Mouse (Mus musculus) spleen, adult 2 months (tissue): Measurements from ENCODE around the gene Osbp2.

Experiments used
- CTCF ChIP-seq: fragments of 200-500 bp; IDR thresholded peaks from 2 replicates; pipeline ENCODE4 v1.5.1; 2011; ENCODE audit warnings: mild to moderate bottlenecking, inconsistent platforms; ENCODE audit not compliant: insufficient read depth, insufficient read length, insufficient replicate concordance; ENCODE audit errors: extremely low read depth
- POLR2A ChIP-seq: fragments of 200-500 bp; IDR thresholded peaks from 2 replicates; pipeline ENCODE4 v1.6.1; 2011; ENCODE audit warnings: low read depth, low read length, inconsistent platforms

GRCm38 (mm10) chr11:3834421-3835098, 29.1 kb downstream of the Osbp2 start:
- TF ChIP-seq POLR2A, result no peak
- TF ChIP-seq CTCF, result peak; percentile 54; the same call in 1 of the 2 replicates
